Mouse (Mus musculus): ENCODE measurements at regions not wholly inside any gene's neighbourhood (a gene's known extent, or its start where the extent isn't known, plus 50 kb on each side); places are given as distances from the start of the nearest gene placed in this dataset.

DNA sequence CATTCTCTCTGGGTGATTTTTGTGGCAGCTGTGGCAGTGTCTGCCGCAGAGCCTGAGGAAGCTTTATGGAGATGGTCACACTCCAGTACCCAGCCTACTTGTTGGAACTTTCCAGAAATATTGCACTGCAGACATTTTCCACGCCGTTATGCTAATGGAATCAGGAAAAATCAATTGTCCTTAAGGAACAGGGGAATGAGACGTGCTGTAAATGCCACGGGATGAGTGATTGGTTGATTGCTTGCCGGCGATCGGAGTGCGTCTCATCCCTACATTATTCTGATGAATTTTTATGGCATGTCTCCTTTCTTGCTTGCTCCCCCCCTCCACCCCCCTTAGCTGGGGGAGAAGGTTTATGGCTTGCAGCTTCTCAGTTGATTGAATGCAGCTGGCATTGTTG, 142.9 kb downstream of the Dmrta2 start:
- intact Hi-C loops (cut with DNase I) = no loop called here
- no peak for DNase-seq (ENCODE audit: low spot score in 2 of 2)

DNA sequence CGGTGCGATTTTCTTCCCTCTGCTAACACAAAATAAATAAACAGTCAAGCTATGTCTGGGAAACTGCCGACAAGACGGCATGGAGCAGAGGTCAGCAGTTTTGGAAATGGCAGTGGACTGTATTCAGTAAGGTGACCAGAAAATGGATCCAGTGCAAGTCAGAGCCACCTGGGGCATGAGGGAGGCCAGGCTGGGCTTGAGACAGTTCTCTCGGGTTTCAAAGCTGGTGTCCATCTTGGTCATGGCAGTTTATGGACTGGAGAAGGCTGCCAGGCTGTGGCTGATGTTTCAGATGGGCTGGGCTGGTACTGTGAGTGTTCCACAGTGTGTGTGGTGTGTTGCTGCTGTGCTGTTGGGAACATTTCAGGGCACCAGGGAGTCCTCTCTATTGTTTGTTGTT, 143.6 kb downstream of the Dmrta2 start:
- intact Hi-C loops (cut with DNase I) = no loop called here
- DNase-seq (ENCODE audit: low spot score in 2 of 2) = no peak

DNA sequence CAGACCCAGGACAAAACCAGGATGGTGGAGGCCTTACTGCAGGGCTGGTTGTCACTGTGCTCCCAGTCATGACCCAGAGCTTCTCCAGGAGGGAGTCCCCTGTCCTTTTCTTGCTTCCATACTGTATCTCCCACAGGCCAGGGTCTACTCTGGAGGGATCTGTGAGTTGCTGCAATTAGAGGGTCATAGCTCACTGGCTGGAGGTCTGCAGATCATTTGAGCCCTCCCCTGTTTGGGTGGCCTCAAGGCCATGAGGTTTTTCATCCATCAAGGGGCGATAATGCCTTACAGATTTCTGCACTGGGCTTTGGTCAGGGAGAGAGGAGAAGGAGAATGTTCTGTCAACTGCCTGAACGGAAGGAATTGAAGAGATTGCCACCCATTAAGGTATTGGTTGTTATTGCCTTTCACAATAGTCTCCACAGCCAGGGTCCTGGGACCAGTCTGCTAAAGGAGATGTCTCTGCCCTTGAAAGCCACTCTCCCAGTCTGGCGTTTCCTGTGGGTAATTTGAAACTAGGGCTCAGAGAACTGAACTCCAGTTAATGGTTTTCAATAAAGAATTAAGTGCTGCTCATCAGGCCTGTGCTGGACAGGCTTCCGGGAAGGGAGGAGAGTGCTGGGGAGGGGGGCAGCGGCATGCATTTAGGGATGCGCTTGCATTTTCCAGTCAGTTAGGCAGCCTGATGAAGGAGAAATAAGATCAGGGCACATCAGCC, 147.4 kb downstream of the Dmrta2 start:
- DNase-seq (ENCODE audit: low spot score in 2 of 2) = no peak
- intact Hi-C loops (cut with DNase I) = loop anchor here (5.0 kb wide), 1 partner anchor 162 kb away; no protein-coding TSS in a partner anchor

- no peak for DNase-seq (ENCODE audit: low spot score in 2 of 2)
- intact Hi-C loops (cut with DNase I) = loop anchor here (5.0 kb wide), 1 partner anchor 159 kb away; no protein-coding TSS in a partner anchor
These were observed 150.2 kb downstream of the Dmrta2 start for GRCm38 (mm10) chr4:110127941-110128520.

DNA sequence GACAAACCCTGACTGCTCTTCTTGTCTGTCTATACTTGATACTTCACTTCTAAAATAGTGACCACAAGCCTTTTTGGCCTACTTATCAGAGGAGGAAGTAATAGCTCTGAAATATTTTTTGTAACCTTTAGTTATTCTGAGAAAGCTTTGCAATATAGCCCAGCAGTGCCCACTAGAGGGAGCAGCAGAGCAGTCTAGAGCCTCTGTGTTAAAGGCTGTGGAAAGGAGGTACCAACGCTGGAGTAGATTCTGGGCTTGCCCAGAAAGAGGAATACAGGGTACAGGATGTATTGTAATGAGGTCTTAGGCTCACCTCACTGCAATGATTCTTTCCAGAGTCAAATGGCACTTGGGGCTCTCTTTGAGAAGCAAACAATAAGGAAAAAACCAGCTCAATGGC, 151.1 kb downstream of the Dmrta2 start:
- intact Hi-C loops (cut with DNase I) = loop anchor here (5.0 kb wide), 1 partner anchor 158 kb away; no protein-coding TSS in a partner anchor

DNA sequence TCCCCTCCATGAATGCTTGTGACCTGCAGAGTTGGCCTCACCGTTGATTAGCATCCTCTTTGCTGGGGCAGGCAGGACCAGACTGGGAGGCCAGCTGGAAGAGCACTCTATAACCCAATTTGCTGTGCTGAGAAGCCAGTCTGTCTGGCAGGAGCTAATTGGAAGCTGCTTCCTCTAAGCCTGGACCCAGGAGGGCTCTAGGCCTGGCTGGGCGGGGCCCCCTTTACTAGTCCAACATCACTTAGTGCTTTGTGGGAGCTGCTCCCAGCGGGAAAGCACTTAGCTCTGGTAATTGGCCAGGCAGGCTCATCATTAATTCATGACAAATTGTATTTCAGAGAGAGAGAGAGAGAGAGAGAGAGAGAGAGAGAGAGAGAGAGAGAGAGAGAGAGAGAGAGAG, 151.7 kb downstream of the Dmrta2 start:
- no peak for DNase-seq (ENCODE audit: low spot score in 2 of 2)
- intact Hi-C loops (cut with DNase I) = loop anchor here (5.0 kb wide), 1 partner anchor 158 kb away; no protein-coding TSS in a partner anchor

More for the DNA sequence above, 151.1 kb downstream of the Dmrta2 start:
- peak; percentile 82 to 86 for DNase-seq (ENCODE audit: low spot score in 2 of 2)

DNA sequence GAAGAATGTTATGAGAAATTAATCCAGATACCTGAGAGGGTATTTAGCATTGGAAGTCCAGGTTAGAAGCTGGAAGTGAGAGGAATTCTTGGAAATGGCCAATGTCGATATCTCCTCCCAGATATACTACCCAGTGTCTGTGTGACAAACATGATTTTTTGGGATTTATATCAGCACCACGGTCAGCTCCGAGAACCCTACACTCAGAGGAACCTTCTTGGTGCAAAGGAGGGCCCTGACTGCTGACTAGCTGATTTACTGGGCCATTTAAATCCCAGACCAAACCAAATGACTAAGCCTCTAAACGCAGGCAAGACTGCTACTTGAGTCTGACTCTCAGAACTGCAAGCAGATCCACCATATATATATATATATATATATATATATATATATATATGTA, 154.2 kb downstream of the Dmrta2 start:
- intact Hi-C loops (cut with DNase I) = no loop called here
- DNase-seq (ENCODE audit: low spot score in 2 of 2) = no peak

DNA sequence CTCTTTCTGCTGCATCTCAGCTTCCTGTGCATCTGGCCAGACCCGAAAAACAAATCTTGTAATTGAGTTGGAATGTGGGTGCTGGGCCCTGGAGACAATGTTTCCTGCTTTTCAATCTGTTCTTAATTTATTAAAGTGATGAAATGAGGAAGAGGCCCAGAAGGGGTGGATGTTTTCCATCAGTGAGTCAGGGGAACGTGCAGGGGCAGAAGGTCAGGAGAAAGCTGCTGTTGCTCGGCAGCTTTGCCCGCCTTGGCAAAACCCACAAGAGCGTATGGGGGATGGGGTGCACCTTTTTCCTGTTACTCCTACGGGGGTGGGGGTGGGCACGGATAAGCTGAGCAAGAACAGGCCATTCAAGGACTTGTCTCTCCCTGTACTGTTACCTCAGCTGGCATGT, 156.2 kb downstream of the Dmrta2 start:
- intact Hi-C loops (cut with DNase I) = no loop called here
- DNase-seq (ENCODE audit: low spot score in 2 of 2) = no peak

GRCm38 (mm10) chr4:110145229-110145628, 167.4 kb downstream of the Dmrta2 start:
- intact Hi-C loops (cut with DNase I) = no loop called here
- no peak for DNase-seq (ENCODE audit: low spot score in 2 of 2)

DNA sequence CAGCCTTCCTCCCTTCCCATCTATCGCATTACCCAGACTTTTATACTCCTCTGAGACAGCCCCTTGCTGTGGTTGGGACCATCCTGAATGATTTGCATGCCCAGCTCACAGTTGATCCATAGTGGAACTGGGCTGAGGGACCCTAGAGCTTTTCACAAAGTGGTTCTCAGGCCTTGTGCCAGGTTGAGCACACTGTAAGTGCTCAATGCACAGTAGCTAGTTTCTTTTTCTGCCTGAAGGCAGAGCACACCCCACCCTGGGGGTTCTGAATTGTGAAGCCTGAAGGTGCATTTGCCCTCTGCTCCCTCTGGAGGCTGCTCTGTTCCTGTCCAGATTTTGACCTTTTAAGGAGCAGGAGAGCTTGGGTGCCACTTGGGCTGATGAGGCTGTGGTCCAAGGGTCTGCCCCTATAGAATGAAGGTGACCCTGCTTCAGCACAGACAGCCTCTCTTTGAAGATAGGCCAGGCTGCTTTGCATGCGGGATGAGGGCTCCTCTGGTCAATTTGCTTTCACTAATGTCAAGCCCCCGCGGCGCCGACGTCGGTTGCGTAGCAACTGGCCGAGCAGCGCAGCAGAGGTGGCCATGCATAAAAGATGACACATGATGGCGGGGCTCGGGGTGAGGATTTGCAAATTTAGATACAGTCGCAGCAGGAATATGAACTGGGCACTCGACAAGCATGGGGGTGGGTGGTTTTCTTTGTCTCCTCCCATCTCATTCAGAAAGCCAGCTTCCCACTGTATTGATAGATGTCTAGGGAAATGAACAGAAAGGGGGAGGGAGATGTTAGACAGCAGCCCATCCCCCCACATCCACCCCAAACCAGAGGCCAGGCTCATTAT, 174.5 kb downstream of the Dmrta2 start:
- intact Hi-C loops (cut with DNase I) = no loop called here
- peak; percentile 16 to 20 for DNase-seq (ENCODE audit: low spot score in 2 of 2)
